In genomic region chrX:153366754-153367153, GRCm38 (mm10) we compare ENCODE assay signal across 9 mouse cellular contexts.
DNase-seq lines count a peak whose midpoint lies in the region; ATAC-seq and TF ChIP-seq lines count a peak whose summit lies in the region.
"Had no signal": no experiment of that assay in that cellular context is flagged by ENCODE, and none has a peak within 500 bp of the region (broad histone marks: within the 10 kb centered on the region; RNA-seq: fewer than 3 reads in every experiment).

No protein-coding gene starts in this region.

- H3K36me3 ChIP-seq in testis, adult 2 months (ENCODE audit: control insufficient read depth, insufficient read depth, low read length) = no peaks in the 10 kb centered on the region
- no peaks in the 10 kb centered on the region for H3K36me3 ChIP-seq in intestine, embryonic 15.5 days
- H3K36me3 ChIP-seq in limb, embryonic 14.5 days (ENCODE audit: control insufficient read depth, insufficient read depth, low read length) = no peaks in the 10 kb centered on the region

- H3K27me3 ChIP-seq in testis, adult 2 months (ENCODE audit: control insufficient read depth, insufficient read depth, low read length) = no peaks in the 10 kb centered on the region
- H3K27me3 ChIP-seq in intestine, embryonic 15.5 days (replicated peaks) = no peaks in the 10 kb centered on the region
- H3K27me3 ChIP-seq in limb, embryonic 14.5 days (ENCODE audit: control insufficient read depth, insufficient read depth, low read length) = no peaks in the 10 kb centered on the region

- no peak overlapping the region for H3K4me3 ChIP-seq in testis, adult 2 months (ENCODE audit: control insufficient read depth, low read depth, low read length)
- H3K4me3 ChIP-seq in intestine, embryonic 15.5 days (replicated peaks) = no peak overlapping the region
- no peak overlapping the region for H3K4me3 ChIP-seq in limb, embryonic 14.5 days (replicated peaks; ENCODE audit: low read length)

- H3K9me3 ChIP-seq in intestine, embryonic 15.5 days = no peaks in the 10 kb centered on the region
- no peaks in the 10 kb centered on the region for H3K9me3 ChIP-seq in limb, embryonic 14.5 days (ENCODE audit: control insufficient read depth, low read length)

- no peaks in the 10 kb centered on the region for H3K4me1 ChIP-seq in testis, adult 2 months (ENCODE audit: control insufficient read depth, insufficient read depth, low read length)
- H3K4me1 ChIP-seq in intestine, embryonic 15.5 days (replicated peaks) = no peaks in the 10 kb centered on the region
- H3K4me1 ChIP-seq in limb, embryonic 14.5 days (ENCODE audit: control insufficient read depth, insufficient read depth, low read length) = no peaks in the 10 kb centered on the region

- no peak for DNase-seq in testis, postnatal 14 days (ENCODE audit: low spot score)
- DNase-seq in adrenal gland, adult 18-20 months (ENCODE audit: low spot score in 2 of 2) = peak; percentile 9 to 20
- DNase-seq in embryo, embryonic 11 days = peak; percentile 56
- peak; percentile 48 for DNase-seq in limb, embryonic 14.5 days (ENCODE audit: low spot score)
- peak; percentile 25 to 26 for DNase-seq in thymus, postnatal 36 days

- TF ChIP-seq POLR2A in testis, adult 2 months (IDR thresholded peaks at IDR 0.05; ENCODE audit: control insufficient read depth, low read depth, low read length) = no peak
- no peak for TF ChIP-seq POLR2A in limb, embryonic 14.5 days (IDR thresholded peaks at IDR 0.05; ENCODE audit: borderline replicate concordance, extremely low read depth, insufficient read depth, insufficient read length)

- no peak overlapping the region for H3K27ac ChIP-seq in testis, adult 2 months (ENCODE audit: control insufficient read depth, insufficient read depth, low read depth, low read length)
- no peak overlapping the region for H3K27ac ChIP-seq in intestine, embryonic 15.5 days
- H3K27ac ChIP-seq in limb, embryonic 14.5 days (replicated peaks; ENCODE audit: low read depth, low read length) = no peak overlapping the region
- H3K27ac ChIP-seq: macrophage had no signal

- H3K4me2 ChIP-seq in intestine, embryonic 15.5 days (replicated peaks) = no peak overlapping the region
- H3K4me2 ChIP-seq in limb, embryonic 14.5 days (replicated peaks; ENCODE audit: low read depth, low read length, severe bottlenecking) = no peak overlapping the region

- no peak overlapping the region for H3K9ac ChIP-seq in intestine, embryonic 15.5 days
- no peak overlapping the region for H3K9ac ChIP-seq in limb, embryonic 14.5 days (ENCODE audit: low read depth, low read length, severe bottlenecking)

- WGBS in intestine, embryonic 15.5 days = 34% methylated on average over 5 of the region's 5 CpGs
- 34% methylated on average over 5 of the region's 5 CpGs for WGBS in limb, embryonic 14.5 days

- peak; percentile 37; the same call in 1 of the 2 replicates for TF ChIP-seq CTCF in testis, adult 2 months (IDR thresholded peaks at IDR 0.05; ENCODE audit: control insufficient read depth, insufficient read depth, insufficient replicate concordance, low read depth, low read length)

- ATAC-seq in intestine, embryonic 15.5 days = peak; percentile 68; the same call in 1 of the 2 replicates
- no peak; the same call in 1 of the 2 replicates for ATAC-seq in limb, embryonic 14.5 days (ENCODE audit: low FRiP score, low read depth)
- peak; percentile 63; the same call in 1 of the 2 replicates for ATAC-seq in monocyte, adult 5-6 weeks (replicated peaks; ENCODE audit: insufficient number of reproducible peaks, low FRiP score, low TSS enrichment, poor library complexity, severe bottlenecking)
